Comparison of ENCODE assay signal across 11 mouse cellular contexts in the genomic region with DNA sequence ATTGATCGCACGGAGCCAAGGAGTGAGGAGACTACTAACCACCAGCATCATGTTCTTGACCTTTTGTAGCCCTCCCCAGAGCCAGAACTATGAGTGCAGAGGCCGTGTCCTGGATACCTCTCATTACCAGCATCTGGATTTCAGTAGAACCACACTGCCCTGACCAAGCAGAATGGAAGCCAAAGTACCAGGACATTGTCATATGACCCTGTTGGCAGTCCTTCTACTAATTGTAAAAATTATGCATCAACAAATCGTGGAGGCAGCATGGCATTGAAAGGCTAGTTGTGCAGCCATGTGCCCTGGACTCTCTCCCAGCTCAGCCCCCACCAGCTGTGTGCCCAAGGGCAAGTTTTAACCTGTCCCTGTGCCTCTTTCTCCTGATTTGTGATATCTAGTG.
"Had no signal": no experiment of that assay in that cellular context is flagged by ENCODE, and none has a peak within 500 bp of the region (broad histone marks: within the 10 kb centered on the region; RNA-seq: fewer than 3 reads in every experiment).

No protein-coding gene starts in this region.

- H3K4me2 ChIP-seq: liver, embryonic 11.5 days; liver, embryonic 15.5 days; midbrain, embryonic 13.5 days had no signal

- H3K27me3 ChIP-seq: liver, embryonic 15.5 days; midbrain, embryonic 13.5 days had no signal

- H3K4me3 ChIP-seq: limb, embryonic 10.5 days; liver, embryonic 15.5 days; midbrain, embryonic 13.5 days had no signal

- H3K9me3 ChIP-seq: limb, embryonic 10.5 days; liver, embryonic 15.5 days; midbrain, embryonic 13.5 days had no signal

- H3K4me1 ChIP-seq: limb, embryonic 10.5 days; liver, embryonic 15.5 days; midbrain, embryonic 13.5 days had no signal

- DNase-seq: layer of hippocampus, adult 9-11 months; lung, adult 2 months; lung, postnatal 36 days; thymus, postnatal 14 days had no signal

- H3K9ac ChIP-seq: liver, embryonic 15.5 days; midbrain, embryonic 13.5 days had no signal

- H3K36me3 ChIP-seq: limb, embryonic 10.5 days; liver, embryonic 15.5 days; midbrain, embryonic 13.5 days had no signal

- H3K27ac ChIP-seq: limb, embryonic 10.5 days; liver, embryonic 15.5 days; midbrain, embryonic 13.5 days; stomach, postnatal 0 days had no signal

- ATAC-seq: intestine, embryonic 16.5 days; lung, postnatal 0 days; midbrain, embryonic 13.5 days had no signal
